Mouse (Mus musculus) C2C12 (cell line): Measurements from ENCODE around the gene Tnk2. TPM values are rescaled to one million over a fixed set of nuclear protein-coding genes. Genes with fewer than 3 reads are reported as not detected.

Source experiments
- H3K27me3 ChIP-seq: one replicate; pipeline ENCODE4 v1.6.1; 2011; ENCODE audit not compliant: control insufficient read depth, insufficient read depth, insufficient read length
- H3K36me3 ChIP-seq: one replicate; pipeline ENCODE4 v1.6.1; 2011; ENCODE audit not compliant: control insufficient read depth, insufficient read depth
- H3K4me3 ChIP-seq: one replicate; pipeline ENCODE4 v1.5.1; 2011; ENCODE audit warnings: mild to moderate bottlenecking, control low read depth; ENCODE audit not compliant: poor library complexity, insufficient read depth, severe bottlenecking
- H3K79me2 ChIP-seq: one replicate; pipeline ENCODE4 v1.6.1; 2011; ENCODE audit not compliant: control insufficient read depth, insufficient read depth
- H3K79me3 ChIP-seq: one replicate; pipeline ENCODE4 v1.6.1; 2011; ENCODE audit warnings: low read depth, control low read depth
- H3ac ChIP-seq: one replicate; pipeline ENCODE3; 2011; ENCODE audit warnings: low read depth; ENCODE audit not compliant: control insufficient read depth, insufficient read length
- CEBPB ChIP-seq: IDR thresholded peaks from one replicate; pipeline ENCODE4 v1.6.1; 2011; ENCODE audit warnings: low read depth, mild to moderate bottlenecking, control low read depth, moderate library complexity
- CTCF ChIP-seq: IDR thresholded peaks from one replicate; pipeline ENCODE4 v1.5.1; 2011; ENCODE audit not compliant: control insufficient read depth, insufficient read depth, insufficient read length
- FOSL1 ChIP-seq: IDR thresholded peaks from one replicate; pipeline ENCODE4 v1.8.0; 2011; ENCODE audit warnings: mild to moderate bottlenecking, low read length; ENCODE audit not compliant: poor library complexity, insufficient read depth, severe bottlenecking
- MAX ChIP-seq: IDR thresholded peaks from one replicate; pipeline ENCODE4 v1.6.1; 2011; ENCODE audit warnings: mild to moderate bottlenecking, control low read depth
- MYOD1 ChIP-seq: IDR thresholded peaks from one replicate; pipeline ENCODE4 v1.6.1; 2011; ENCODE audit warnings: low read depth; ENCODE audit not compliant: control insufficient read depth, insufficient read length
- MYOG ChIP-seq: IDR thresholded peaks from one replicate; pipeline ENCODE4 v1.6.1; 2011; ENCODE audit not compliant: control insufficient read depth, insufficient read length; ENCODE audit errors: extremely low read depth
- USF1 ChIP-seq: IDR thresholded peaks from one replicate; pipeline ENCODE4 v1.6.1; 2011; ENCODE audit warnings: low read depth, mild to moderate bottlenecking, control low read depth, moderate library complexity
- polyA plus RNA-seq: library from polyadenylated mRNA; unstranded; fragments of >200 nt; fragmentation: generic; extraction: Trizol; gene quantifications from one replicate; pipeline ENCODE4 v1.2.1, GENCODE M21; 2012; ENCODE audit warnings: missing spikeins

Tnk2 gene
- polyA plus RNA-seq, 1 experiment, result 78.4 TPM

DNA sequence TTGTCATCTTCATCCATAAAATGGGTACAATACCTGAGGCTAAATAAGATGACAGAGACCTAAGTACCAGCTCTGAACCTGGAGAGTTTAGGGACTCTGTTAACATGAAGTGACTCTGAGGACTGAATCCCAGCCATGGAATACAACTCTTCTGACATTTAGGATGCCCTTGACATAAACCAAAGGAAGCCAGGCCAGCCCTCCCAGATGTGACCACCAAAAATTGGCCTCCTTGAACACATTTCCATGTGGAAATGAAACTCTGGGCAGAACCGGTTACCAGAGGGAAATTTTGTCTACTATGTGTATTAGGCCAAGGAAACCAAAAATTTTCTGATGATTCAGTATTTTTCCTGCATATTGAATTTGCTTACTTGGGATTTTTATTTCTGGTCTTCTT, 44.5 kb upstream of the Tnk2 start:
- Histone ChIP-seq H3K79me2 (no peaks in the 10 kb centered on the region), H3K27me3 (no peaks in the 10 kb centered on the region), H3K4me3 (no peak overlapping the region), H3ac (no peak overlapping the region), H3K79me3 (no peaks in the 10 kb centered on the region), H3K36me3 (no peaks in the 10 kb centered on the region)
- no peak for TF ChIP-seq CEBPB
- TF ChIP-seq MYOG, result no peak
- no peak for TF ChIP-seq MAX
- TF ChIP-seq USF1, result no peak
- TF ChIP-seq CTCF, result no peak

DNA sequence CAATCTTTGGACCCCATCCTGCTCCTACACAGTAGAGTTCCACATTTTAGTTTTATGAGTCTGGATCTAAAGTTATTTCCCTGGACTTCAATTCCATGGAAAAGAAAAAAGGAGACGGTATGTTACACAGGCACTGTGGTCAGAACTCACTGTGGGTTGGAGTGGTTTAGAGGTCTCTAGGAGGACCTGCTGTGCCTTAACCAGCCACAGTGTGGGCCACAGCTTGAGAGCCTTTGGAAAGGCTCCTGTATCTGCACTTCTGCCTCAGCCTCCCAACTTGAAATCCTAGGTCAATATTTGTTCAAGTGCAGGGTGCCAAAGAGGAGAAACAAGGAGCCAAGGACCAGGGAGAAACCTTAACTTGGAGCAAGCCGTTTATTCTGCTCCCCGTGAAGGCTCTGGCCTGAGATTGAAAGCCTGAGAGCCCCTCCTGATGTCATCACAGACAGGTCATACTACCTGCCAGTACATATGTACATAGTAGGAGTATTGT, 41.4 kb upstream of the Tnk2 start:
- no peaks in the 10 kb centered on the region for H3K27me3 ChIP-seq
- H3K79me2 ChIP-seq, result no peaks in the 10 kb centered on the region
- H3K4me3 ChIP-seq, result no peak overlapping the region
- TF ChIP-seq CTCF (no peak), MYOD1 (no peak), FOSL1 (no peak), MYOG (no peak), CEBPB (no peak)
- no peak overlapping the region for H3ac ChIP-seq
- H3K79me3 ChIP-seq, result no peaks in the 10 kb centered on the region
- H3K36me3 ChIP-seq, result no peaks in the 10 kb centered on the region

- Histone ChIP-seq H3K27me3 (no peaks in the 10 kb centered on the region), H3ac (no peak overlapping the region), H3K79me3 (peaks cover 29% of the 10 kb centered on the region), H3K36me3 (peaks cover 3% of the 10 kb centered on the region), H3K79me2 (peaks cover 38% of the 10 kb centered on the region), H3K4me3 (no peak overlapping the region)
- TF ChIP-seq MYOD1 (no peak), CEBPB (no peak), USF1 (no peak), MAX (no peak), FOSL1 (no peak), MYOG (no peak), CTCF (no peak)
Measured at GRCm38 (mm10) chr16:32607562-32608343, 35.9 kb upstream of the Tnk2 start.

- TF ChIP-seq USF1, result no peak
- TF ChIP-seq MAX, result no peak
- no peak for TF ChIP-seq CTCF
- no peak for TF ChIP-seq MYOG
- TF ChIP-seq CEBPB, result no peak
- no peak for TF ChIP-seq FOSL1
- TF ChIP-seq MYOD1, result no peak
- H3K4me3 ChIP-seq, result peak overlapping the region; percentile 85
Measured at GRCm38 (mm10) chr16:32608344-32608711, 35.3 kb upstream of the Tnk2 start.

DNA sequence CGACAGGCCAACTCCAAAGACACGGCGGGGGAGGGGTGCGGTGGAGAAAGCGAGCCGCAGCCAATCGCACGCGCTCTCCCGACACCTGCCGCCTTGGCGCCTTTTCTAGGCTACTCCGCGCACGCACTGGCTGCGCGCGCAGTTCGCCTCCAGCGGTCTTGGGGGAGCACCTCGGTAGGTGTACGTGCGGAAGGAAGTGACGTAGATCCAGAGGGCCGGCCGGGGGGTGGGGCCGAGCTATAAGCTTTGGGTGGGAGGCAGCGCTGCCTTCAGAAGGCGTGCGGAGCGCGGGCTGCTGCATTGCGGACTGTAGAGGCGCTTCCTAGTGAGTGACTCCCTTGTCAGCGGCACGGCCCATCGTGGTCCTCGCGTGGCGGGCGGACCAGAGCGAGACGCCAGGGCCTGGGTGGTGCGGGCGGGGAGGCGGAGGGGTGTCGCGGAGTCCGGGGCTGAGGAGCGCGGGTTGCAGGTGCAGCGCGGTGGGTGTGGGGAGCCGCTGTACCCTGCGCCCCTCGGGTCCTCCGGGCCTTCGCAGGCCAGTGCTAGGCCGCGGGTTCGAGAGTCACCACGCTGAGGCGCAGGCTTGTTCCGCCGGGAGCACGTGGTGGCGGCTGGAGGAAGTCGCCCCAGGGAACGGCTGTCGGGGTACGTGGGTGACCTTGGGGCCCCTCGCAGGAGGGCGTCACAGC, 34.8 kb upstream of the Tnk2 start, which contains the start of gene Tfrc:
TSS of gene Tfrc (plus strand) at position 209 of the 689 bp plus-strand sequence.
- Histone ChIP-seq H3K36me3 (peaks cover 3% of the 10 kb centered on the region), H3K4me3 (peak within 1 kb of the TSS; percentile 85), H3ac (peak within 1 kb of the TSS; percentile 73), H3K79me3 (peaks cover 35% of the 10 kb centered on the region), H3K79me2 (peaks cover 49% of the 10 kb centered on the region), H3K27me3 (no peaks in the 10 kb centered on the region)
- TF ChIP-seq MYOG (no peak), MAX (peak; percentile 76), MYOD1 (peak; percentile 11)

More at GRCm38 (mm10) chr16:32608344-32608711, 35.3 kb upstream of the Tnk2 start:
- H3ac ChIP-seq, result no peak overlapping the region
- H3K27me3 ChIP-seq, result no peaks in the 10 kb centered on the region
- H3K79me2 ChIP-seq, result peaks cover 44% of the 10 kb centered on the region
- H3K36me3 ChIP-seq, result peaks cover 3% of the 10 kb centered on the region
- peaks cover 32% of the 10 kb centered on the region for H3K79me3 ChIP-seq
